Mouse (Mus musculus): ENCODE data around the gene Gc. TPM values are rescaled to one million over a fixed set of nuclear protein-coding genes. Genes with fewer than 3 reads are reported as not detected.

Gene Gc
- polyA plus RNA-seq, 1 experiment from 2014 or later: not detected

- no peaks in the 10 kb centered on the region for H3K27me3 ChIP-seq (replicated peaks; ENCODE audit: low read depth, poor library complexity, severe bottlenecking)
- no peaks in the 10 kb centered on the region for H3K9me3 ChIP-seq
- no peaks in the 10 kb centered on the region for H3K36me3 ChIP-seq (replicated peaks)
- H3K27ac ChIP-seq (replicated peaks): no peak overlapping the region
- H3K4me3 ChIP-seq: no peak overlapping the region
- WGBS: 85% methylated on average over 4 of the region's 4 CpGs
- peak; percentile 14 for DNase-seq (ENCODE audit: low spot score)
- H3K4me1 ChIP-seq: no peaks in the 10 kb centered on the region
Measured at GRCm38 (mm10) chr5:89444360-89444759, 13.3 kb downstream of the Gc start.

- no peak overlapping the region for H3K27ac ChIP-seq (replicated peaks)
- no peaks in the 10 kb centered on the region for H3K9me3 ChIP-seq
- no peaks in the 10 kb centered on the region for H3K36me3 ChIP-seq (replicated peaks)
- DNase-seq (ENCODE audit: low spot score): no peak
- WGBS: 70% methylated on average over 1 of the region's 1 CpGs
- H3K4me3 ChIP-seq: no peak overlapping the region
- H3K27me3 ChIP-seq (replicated peaks; ENCODE audit: low read depth, poor library complexity, severe bottlenecking): no peaks in the 10 kb centered on the region
- H3K4me1 ChIP-seq: peaks cover 4% of the 10 kb centered on the region; the same call in 1 of the 2 replicates
Measured at GRCm38 (mm10) chr5:89411536-89411935, 46.2 kb downstream of the Gc start.

GRCm38 (mm10) chr5:89407376-89408082 lies 50.2 kb downstream of the Gc start:
- no peaks in the 10 kb centered on the region for H3K27me3 ChIP-seq (replicated peaks; ENCODE audit: low read depth, poor library complexity, severe bottlenecking)
- DNase-seq (ENCODE audit: low spot score): no peak
- H3K27ac ChIP-seq (replicated peaks): no peak overlapping the region

GRCm38 (mm10) chr5:89405132-89405531 lies 52.6 kb downstream of the Gc start:
- Histone ChIP-seq H3K36me3 (replicated peaks) (no peaks in the 10 kb centered on the region), H3K4me3 (no peak overlapping the region), H3K4me1 (peaks cover 5% of the 10 kb centered on the region; the same call in 1 of the 2 replicates), H3K27me3 (replicated peaks; ENCODE audit: low read depth, poor library complexity, severe bottlenecking) (no peaks in the 10 kb centered on the region), H3K27ac (replicated peaks) (no peak overlapping the region), H3K9me3 (no peaks in the 10 kb centered on the region)
- WGBS: 75% methylated on average over 1 of the region's 1 CpGs
- no peak for DNase-seq (ENCODE audit: low spot score)

More at GRCm38 (mm10) chr5:89407376-89408082, 50.2 kb downstream of the Gc start:
- Histone ChIP-seq H3K36me3 (replicated peaks) (no peaks in the 10 kb centered on the region), H3K4me1 (peaks cover 5% of the 10 kb centered on the region; the same call in 1 of the 2 replicates), H3K9me3 (no peaks in the 10 kb centered on the region), H3K4me3 (no peak overlapping the region)

GRCm38 (mm10) chr5:89390405-89390804 lies 67.3 kb downstream of the Gc start:
- Histone ChIP-seq H3K4me3 (no peak overlapping the region), H3K9me3 (peaks cover 5% of the 10 kb centered on the region; the same call in 1 of the 2 replicates), H3K27me3 (replicated peaks; ENCODE audit: low read depth, poor library complexity, severe bottlenecking) (no peaks in the 10 kb centered on the region), H3K4me1 (no peaks in the 10 kb centered on the region), H3K27ac (replicated peaks) (no peak overlapping the region), H3K36me3 (replicated peaks) (no peaks in the 10 kb centered on the region)
- no peak for DNase-seq (ENCODE audit: low spot score)
- 72% methylated on average over 1 of the region's 1 CpGs for WGBS

GRCm38 (mm10) chr5:89384204-89384603 lies 73.5 kb downstream of the Gc start:
- no peaks in the 10 kb centered on the region for H3K9me3 ChIP-seq
- DNase-seq (ENCODE audit: low spot score): no peak
- 47% methylated on average over 5 of the region's 5 CpGs for WGBS

GRCm38 (mm10) chr5:89381340-89381739 lies 76.4 kb downstream of the Gc start:
- no peak overlapping the region for H3K4me3 ChIP-seq
- H3K4me1 ChIP-seq: no peaks in the 10 kb centered on the region
- H3K27ac ChIP-seq (replicated peaks): no peak overlapping the region
- H3K36me3 ChIP-seq (replicated peaks): no peaks in the 10 kb centered on the region
- WGBS: 86% methylated on average over 4 of the region's 4 CpGs
- no peak for DNase-seq (ENCODE audit: low spot score)
- no peaks in the 10 kb centered on the region for H3K27me3 ChIP-seq (replicated peaks; ENCODE audit: low read depth, poor library complexity, severe bottlenecking)
- H3K9me3 ChIP-seq: no peaks in the 10 kb centered on the region

More at GRCm38 (mm10) chr5:89384204-89384603, 73.5 kb downstream of the Gc start:
- Histone ChIP-seq H3K4me1 (no peaks in the 10 kb centered on the region), H3K36me3 (replicated peaks) (no peaks in the 10 kb centered on the region), H3K27me3 (replicated peaks; ENCODE audit: low read depth, poor library complexity, severe bottlenecking) (no peaks in the 10 kb centered on the region), H3K4me3 (no peak overlapping the region), H3K27ac (replicated peaks) (no peak overlapping the region)

GRCm38 (mm10) chr5:89370140-89370539 lies 87.6 kb downstream of the Gc start:
- no peaks in the 10 kb centered on the region for H3K27me3 ChIP-seq (replicated peaks; ENCODE audit: low read depth, poor library complexity, severe bottlenecking)
- H3K27ac ChIP-seq (replicated peaks): no peak overlapping the region
- no peaks in the 10 kb centered on the region for H3K9me3 ChIP-seq
- DNase-seq (ENCODE audit: low spot score): no peak
- no peaks in the 10 kb centered on the region for H3K36me3 ChIP-seq (replicated peaks)
- WGBS: 38% methylated on average over 1 of the region's 1 CpGs
- H3K4me1 ChIP-seq: no peaks in the 10 kb centered on the region
- no peak overlapping the region for H3K4me3 ChIP-seq

GRCm38 (mm10) chr5:89368045-89368743 lies 89.5 kb downstream of the Gc start:
- H3K9me3 ChIP-seq: no peaks in the 10 kb centered on the region
- H3K27me3 ChIP-seq (replicated peaks; ENCODE audit: low read depth, poor library complexity, severe bottlenecking): no peaks in the 10 kb centered on the region
- no peak overlapping the region for H3K27ac ChIP-seq (replicated peaks)
- H3K4me3 ChIP-seq: no peak overlapping the region
- no peak for DNase-seq (ENCODE audit: low spot score)
- WGBS: 60% methylated on average over 4 of the region's 4 CpGs
- H3K4me1 ChIP-seq: no peaks in the 10 kb centered on the region
- H3K36me3 ChIP-seq (replicated peaks): no peaks in the 10 kb centered on the region

Other genes starting within 250 kb of the Gc start
- 2.2 and 2.3 TPM in 2 replicates for gene Npffr2, start 69.5 kb upstream of the Gc start, polyA plus RNA-seq (2016; fragmentation: Nextera tagmentation; extraction: Ambion mirVana)

Measured in embryonic facial prominence, embryonic 10.5 days (tissue).